Mouse (Mus musculus) 416B (cell line): ENCODE measurements around the gene Shisa5.

ENCODE experiments used
- DNase-seq: peaks from one replicate; pipeline ENCODE4 v3.0.0; 2011; ENCODE audit warnings: low read depth

Shisa5 gene

DNA sequence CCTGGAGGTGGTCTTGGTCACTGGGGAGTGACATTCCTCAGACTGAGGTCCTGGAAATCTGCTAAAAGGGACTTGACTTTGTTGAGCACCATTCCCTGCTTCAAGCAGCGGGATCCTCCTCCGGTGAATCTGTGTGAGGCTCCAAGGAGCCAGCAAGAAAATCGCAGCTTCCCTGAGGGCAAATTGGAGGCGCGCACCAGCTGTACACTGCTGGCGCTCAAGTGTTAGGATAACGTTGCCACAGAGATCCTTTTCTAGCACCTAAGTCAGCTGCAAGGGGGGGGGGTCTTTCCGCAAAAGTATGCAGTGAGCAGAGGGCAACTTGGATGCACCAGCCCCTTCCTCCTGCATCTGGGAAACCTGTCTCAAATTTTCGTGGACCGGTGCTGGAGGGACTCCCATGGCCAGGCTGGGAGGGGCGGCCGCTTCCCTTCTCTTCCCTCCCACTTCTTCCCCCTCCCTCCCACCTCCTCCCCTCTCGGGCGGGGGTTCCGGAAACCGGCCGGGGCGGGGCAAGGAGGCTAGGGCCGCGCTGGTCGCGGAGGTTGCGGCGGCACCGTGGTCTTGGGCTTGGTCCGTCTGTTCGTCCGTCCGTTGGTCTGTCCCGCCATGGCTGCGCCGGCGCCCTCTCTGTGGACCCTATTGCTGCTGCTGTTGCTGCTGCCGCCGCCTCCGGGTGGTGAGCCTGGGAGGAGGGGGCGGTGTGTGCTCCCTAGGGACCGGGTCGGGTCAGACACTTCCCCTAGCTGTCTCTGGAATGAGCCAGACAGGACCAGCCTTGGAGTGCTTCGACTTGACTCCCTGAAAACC is at the start of gene Shisa5:
TSS of gene Shisa5 (plus strand) at position 480 of the 810 bp plus-strand sequence.
- peak; percentile 75 for DNase-seq

GRCm38 (mm10) chr9:108989802-108990461 is 48.4 kb upstream of the Shisa5 start:
- no peak for DNase-seq

GRCm38 (mm10) chr9:108990462-108990820 is 47.9 kb upstream of the Shisa5 start:
- DNase-seq, result no peak

GRCm38 (mm10) chr9:108991428-108992084 is 46.8 kb upstream of the Shisa5 start, which contains the start of gene Pfkfb4:
TSS of gene Pfkfb4 (plus strand) at chr9:108991778.
- peak; percentile 100 for DNase-seq

GRCm38 (mm10) chr9:108992085-108992469 is 46.3 kb upstream of the Shisa5 start:
- DNase-seq, result no peak

DNA sequence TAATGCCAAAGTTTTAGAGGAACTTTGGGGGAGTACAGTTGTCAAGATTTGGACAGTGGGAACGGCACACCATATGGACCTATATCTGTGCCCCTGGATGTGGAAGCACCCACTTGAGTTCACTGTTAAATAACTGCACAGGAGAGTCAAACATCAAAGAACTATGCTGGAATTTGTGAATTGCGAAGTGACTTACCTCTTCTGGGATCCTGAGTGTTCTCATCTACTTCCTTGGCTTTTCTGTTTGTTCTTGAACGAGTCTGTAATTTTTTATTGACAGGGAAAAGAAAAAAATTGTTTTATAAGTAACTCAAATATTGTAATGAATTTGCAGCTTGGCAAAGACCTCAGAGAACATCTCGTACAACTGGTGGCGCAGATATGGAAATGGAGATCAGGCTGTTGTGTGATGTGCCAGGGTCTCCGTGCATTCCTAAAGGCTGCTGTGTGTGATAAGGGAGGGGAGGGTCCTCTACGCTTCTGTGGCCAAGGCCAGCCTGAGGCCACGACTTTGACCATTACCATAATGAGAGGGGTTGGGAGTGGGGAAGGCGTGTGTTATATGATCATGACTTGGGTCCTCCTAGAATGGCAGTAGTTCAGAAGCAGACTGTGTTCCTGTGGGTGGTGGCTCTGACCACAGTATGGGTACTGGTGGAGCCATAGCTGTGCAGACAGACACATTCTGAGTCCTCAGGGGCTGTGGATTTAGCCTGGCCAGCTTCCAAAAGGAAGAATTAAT is 45.6 kb upstream of the Shisa5 start:
- DNase-seq, result no peak

GRCm38 (mm10) chr9:108996411-108996810 is 42.0 kb upstream of the Shisa5 start:
- peak; percentile 43 for DNase-seq

DNA sequence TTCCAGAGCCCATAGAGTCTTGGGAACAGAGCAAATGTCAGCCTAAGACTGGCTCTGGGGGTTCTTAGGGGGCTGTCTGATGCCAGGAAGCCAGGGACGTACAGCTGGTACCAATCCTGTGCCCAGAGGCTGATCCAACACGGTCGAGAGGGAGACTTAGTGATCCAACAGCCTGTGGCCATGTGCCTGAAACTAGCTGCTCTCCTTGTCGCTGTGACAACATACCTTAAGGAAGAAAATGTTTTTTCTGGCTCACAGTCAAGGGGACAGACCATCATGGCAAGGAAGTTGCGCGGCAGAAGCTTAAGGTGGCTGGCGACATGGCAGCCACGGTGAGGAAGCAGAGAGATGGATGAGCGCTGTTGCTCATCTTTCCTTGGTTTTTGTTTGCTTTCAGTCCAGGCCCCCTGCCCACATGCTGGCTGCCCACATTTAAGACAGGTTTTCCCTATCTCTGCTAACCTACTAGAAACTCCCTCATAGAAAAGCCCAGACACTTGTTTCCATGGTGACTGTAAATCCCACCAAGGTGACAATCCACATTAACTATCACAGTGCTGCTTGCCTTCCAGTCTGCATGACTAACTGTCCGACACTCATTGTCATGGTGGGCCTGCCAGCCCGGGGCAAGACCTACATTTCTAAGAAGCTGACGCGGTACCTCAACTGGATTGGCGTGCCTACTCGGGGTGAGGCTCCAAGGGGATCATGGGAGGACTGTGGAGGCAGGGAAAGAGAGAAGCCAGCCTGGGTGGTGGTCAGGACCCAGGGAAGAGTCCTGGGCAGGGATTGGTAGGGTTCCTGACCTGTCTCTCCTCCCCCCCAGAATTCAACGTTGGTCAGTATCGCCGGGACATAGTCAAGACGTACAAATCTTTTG is 39.8 kb upstream of the Shisa5 start:
- no peak for DNase-seq

DNA sequence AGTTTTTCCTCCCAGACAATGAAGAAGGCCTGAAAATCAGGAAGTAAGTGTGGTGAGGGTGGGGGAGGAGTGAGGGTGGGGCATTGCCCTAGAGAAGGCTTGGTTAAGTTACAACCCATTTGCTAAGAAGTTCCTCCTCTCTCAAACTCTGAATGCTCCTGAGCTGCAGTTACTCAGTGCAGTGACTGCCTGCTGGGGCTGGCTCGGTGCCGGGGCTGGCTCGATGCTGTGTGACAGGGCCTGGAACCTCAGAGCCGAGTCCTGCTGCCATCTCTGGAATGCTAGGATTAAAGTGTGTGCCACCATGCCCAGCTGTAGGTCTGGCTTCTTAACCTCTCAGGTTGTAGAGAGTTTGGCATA is 39.2 kb upstream of the Shisa5 start:
- DNase-seq, result peak; percentile 75

- peak; percentile 85 for DNase-seq
Measured at GRCm38 (mm10) chr9:109000726-109001125, 37.6 kb upstream of the Shisa5 start.

DNA sequence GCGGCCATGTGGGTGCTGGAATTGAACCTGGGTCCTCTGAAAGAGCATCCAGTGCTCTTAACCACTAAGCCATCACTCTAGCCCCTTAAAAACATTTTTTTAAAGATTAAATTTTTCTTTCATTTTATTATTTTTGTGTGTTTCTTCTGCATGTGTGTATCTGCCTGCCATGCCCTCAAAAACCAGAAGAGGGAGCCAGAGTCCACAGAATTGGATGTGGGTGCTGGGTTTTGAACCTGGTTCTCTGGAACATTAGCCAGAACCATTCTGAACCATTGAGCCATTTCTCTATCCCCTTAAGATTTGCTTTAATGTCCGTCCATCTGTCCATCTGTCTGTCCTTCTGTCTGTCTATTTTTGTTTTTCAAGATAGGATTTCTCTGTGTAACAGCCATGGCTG is 35.2 kb upstream of the Shisa5 start:
- peak; percentile 71 for DNase-seq

DNA sequence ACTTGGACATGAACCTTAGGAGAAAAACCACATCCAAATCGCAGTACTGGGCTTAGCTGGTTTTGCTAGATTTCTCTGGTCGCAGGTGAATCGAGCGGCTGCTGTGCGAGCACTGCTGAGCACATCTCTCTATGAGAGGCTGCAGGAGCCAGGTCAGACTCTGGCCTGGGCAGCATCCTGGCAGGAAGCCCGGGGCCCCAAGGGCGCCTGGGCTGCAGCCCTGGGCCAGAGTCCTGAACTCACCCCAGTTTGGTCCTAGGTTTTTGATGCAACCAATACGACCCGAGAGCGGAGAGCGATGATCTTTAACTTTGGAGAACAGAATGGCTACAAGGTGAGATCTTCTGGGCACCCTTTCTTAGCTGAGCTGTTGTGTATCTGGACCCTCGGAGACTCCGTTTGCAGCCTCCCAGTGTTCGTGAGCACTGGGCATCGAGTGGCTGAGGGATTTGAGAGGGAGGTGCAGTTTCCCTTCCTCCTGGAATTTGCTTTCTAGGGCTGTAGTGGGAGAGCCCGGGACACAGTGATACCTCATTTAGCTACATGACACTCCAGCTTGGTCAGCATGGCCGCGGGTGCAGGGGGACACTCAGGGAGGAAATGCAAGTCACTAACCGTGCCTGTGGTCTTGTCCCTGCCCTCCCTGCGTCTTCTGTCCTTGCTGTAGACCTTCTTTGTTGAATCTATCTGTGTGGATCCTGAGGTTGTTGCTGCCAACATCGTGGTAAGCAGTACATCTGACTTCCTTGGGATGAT is 31.2 kb upstream of the Shisa5 start:
- no peak for DNase-seq

DNA sequence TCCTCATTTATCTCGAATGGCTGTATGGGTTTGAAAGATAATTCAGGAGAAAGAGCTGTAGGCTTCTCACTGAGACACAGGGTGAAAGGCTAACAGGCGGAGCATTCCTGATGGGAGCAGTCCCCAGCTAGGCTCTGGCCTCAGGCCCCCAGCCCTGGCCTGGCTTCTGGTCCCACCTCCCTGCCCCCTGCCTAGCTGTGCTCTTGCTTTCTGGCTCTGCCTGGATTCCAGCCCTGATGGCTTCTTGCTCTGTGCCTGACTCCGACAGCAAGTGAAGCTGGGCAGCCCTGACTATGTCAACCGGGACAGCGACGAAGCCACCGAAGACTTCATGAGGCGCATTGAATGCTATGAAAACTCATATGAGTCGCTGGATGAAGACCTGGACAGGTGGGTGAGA is 30.3 kb upstream of the Shisa5 start:
- no peak for DNase-seq

- DNase-seq, result no peak
Measured at GRCm38 (mm10) chr9:109008994-109009635, 29.2 kb upstream of the Shisa5 start.

- peak; percentile 96 for DNase-seq
Measured at GRCm38 (mm10) chr9:109009636-109010315, 28.6 kb upstream of the Shisa5 start.

DNA sequence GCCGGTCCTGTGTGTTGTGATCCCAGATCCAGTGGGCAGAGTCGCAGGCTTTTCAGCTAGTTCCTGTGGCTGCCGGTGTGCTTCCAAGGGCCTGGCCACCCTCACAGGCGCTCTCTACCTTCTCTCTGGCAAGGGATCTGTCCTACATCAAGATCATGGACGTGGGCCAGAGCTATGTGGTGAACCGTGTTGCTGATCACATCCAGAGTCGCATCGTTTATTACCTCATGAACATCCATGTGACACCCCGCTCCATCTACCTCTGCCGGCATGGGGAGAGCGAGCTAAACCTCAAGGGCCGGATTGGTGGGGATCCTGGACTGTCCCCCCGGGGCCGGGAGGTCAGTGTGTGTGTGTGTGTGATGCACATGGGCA is 28.1 kb upstream of the Shisa5 start:
- no peak for DNase-seq

- DNase-seq, result no peak
Measured at GRCm38 (mm10) chr9:109015397-109015796, 23.0 kb upstream of the Shisa5 start.

GRCm38 (mm10) chr9:109016973-109017604 is 21.3 kb upstream of the Shisa5 start:
- peak; percentile 40 for DNase-seq

- no peak for DNase-seq
Measured at GRCm38 (mm10) chr9:109021428-109021827, 16.9 kb upstream of the Shisa5 start.
